Mouse (Mus musculus) lung, adult 2 months (tissue): ENCODE measurements around the gene Scyl1.

Experiments used
- CTCF ChIP-seq: fragments of 200-500 bp; IDR thresholded peaks from 2 replicates; pipeline ENCODE4 v1.5.1; 2011; ENCODE audit warnings: mild to moderate bottlenecking, low read length, control low read depth; ENCODE audit not compliant: insufficient read depth
- POLR2A ChIP-seq: fragments of 200-500 bp; IDR thresholded peaks from 2 replicates; pipeline ENCODE4 v1.6.1; 2011; ENCODE audit warnings: low read depth, mild to moderate bottlenecking, control low read depth, low read length, borderline replicate concordance; ENCODE audit errors: extremely low read depth

DNA sequence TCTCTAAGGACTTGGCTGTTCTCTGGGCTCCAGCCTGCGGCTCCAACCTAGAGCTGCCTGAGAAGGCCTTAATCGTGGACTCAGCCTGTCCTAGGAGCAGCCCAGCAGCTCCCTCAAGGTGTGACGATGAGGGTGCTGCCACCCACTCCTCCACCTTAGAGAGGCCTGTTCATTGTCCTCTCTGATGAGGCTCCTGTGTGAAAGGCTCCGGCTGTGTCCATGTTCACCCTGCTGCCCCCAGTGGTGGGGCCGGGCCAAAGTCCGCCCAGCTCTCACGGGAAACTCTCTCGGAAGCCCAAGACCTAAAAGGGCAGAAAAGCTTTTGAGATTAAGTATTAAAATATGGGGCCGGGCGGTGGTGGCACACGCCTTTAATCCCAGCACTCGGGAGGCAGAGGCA, 48.3 kb upstream of the Scyl1 start:
- TF ChIP-seq POLR2A (0 out of 2 replicates have a peak, but pooled peaks have one; percentile 11), CTCF (peak; percentile 37; the same call in 1 of the 2 replicates)
